Mouse (Mus musculus) myocyte (in vitro differentiated cells): ENCODE data around the gene Disc1.

Experiments used
- E2F4 ChIP-seq: IDR thresholded peaks from one replicate; pipeline ENCODE4 v1.6.1; 2011; ENCODE audit warnings: mild to moderate bottlenecking, control low read depth, moderate library complexity; ENCODE audit not compliant: insufficient read depth
- MAX ChIP-seq: IDR thresholded peaks from one replicate; pipeline ENCODE4 v1.6.1; 2011; ENCODE audit warnings: low read depth, mild to moderate bottlenecking, control low read depth
- MYOD1 ChIP-seq, 3 experiments: IDR thresholded peaks; one replicate each; pipeline ENCODE4 v1.6.1; 2011; ENCODE audit warnings: control low read depth in 2 of 3, low read depth in 2 of 3, mild to moderate bottlenecking in 2 of 3, moderate library complexity in 1 of 3; ENCODE audit not compliant: insufficient read length in 2 of 3, control insufficient read depth in 1 of 3
- MYOG ChIP-seq, 3 experiments: IDR thresholded peaks; one replicate each; pipeline ENCODE4 v1.6.1; 2011; ENCODE audit warnings: control low read depth in 2 of 3, low read depth in 2 of 3, mild to moderate bottlenecking in 2 of 3; ENCODE audit not compliant: insufficient read length in 2 of 3, control insufficient read depth in 1 of 3, insufficient read depth in 1 of 3
- POLR2A ChIP-seq: IDR thresholded peaks from one replicate; pipeline ENCODE4 v1.6.1; 2011; ENCODE audit warnings: low read depth, mild to moderate bottlenecking, control low read depth, moderate library complexity; ENCODE audit not compliant: insufficient read length
- REST ChIP-seq: IDR thresholded peaks from one replicate; pipeline ENCODE4 v1.6.1; 2011; ENCODE audit warnings: mild to moderate bottlenecking, control low read depth, moderate library complexity; ENCODE audit not compliant: insufficient read depth, insufficient read length
- USF1 ChIP-seq: IDR thresholded peaks from one replicate; pipeline ENCODE4 v1.6.1; 2011; ENCODE audit warnings: low read depth, mild to moderate bottlenecking, control low read depth, moderate library complexity

DNA sequence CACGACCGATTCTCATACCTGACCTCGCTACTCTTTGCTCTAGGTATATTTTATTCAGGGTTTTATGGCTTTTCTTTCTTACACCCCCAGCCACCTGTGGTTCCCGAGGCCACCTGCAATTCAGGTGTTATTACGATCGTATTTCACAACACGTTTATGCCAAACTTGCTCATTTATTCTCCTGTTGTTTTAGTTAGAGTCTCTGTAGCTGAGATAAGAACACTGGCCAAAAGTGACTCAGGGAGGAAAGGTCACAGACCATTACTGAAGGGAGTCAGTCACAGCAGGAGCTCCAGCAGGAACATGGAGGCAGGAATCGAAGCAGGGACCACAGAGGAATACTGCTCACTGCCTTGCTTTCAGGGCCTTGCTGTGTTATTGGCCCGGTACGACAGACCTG is 109.5 kb downstream of the Disc1 start:
- TF ChIP-seq MAX (no peak), REST (no peak), E2F4 (no peak), MYOD1 (IDR thresholded peaks at IDR 0.05; ENCODE audit: control insufficient read depth in 1 of 3, insufficient read length in 2 of 3, low read depth in 2 of 3) (no peak), MYOG (IDR thresholded peaks at IDR 0.05; ENCODE audit: control insufficient read depth in 1 of 3, insufficient read depth in 1 of 3, insufficient read length in 2 of 3, low read depth in 2 of 3) (no peak), POLR2A (no peak), USF1 (no peak)
